Mouse (Mus musculus) myocyte (in vitro differentiated cells): Measurements from ENCODE around the gene Fars2. TPM values are rescaled to one million over a fixed set of nuclear protein-coding genes. Genes with fewer than 3 reads are reported as not detected.

Source experiments
- H3K27me3 ChIP-seq: one replicate; pipeline ENCODE4 v1.6.1; 2011; ENCODE audit not compliant: control insufficient read depth, insufficient read depth, insufficient read length
- H3K36me3 ChIP-seq: one replicate; pipeline ENCODE4 v1.6.1; 2011; ENCODE audit not compliant: control insufficient read depth, insufficient read depth
- H3K4me2 ChIP-seq: one replicate; pipeline ENCODE4 v1.6.1; 2011; ENCODE audit warnings: low read depth, control low read depth
- H3K4me3 ChIP-seq: one replicate; pipeline ENCODE4 v1.5.1; 2011; ENCODE audit warnings: mild to moderate bottlenecking, control low read depth, moderate library complexity
- H3K79me2 ChIP-seq: one replicate; pipeline ENCODE4 v1.6.1; 2011; ENCODE audit not compliant: control insufficient read depth, insufficient read depth
- H3ac ChIP-seq: one replicate; pipeline ENCODE4 v1.6.1; 2011; ENCODE audit not compliant: control insufficient read depth, insufficient read length
- CEBPB ChIP-seq: IDR thresholded peaks from 2 replicates; pipeline ENCODE4 v1.6.1; 2011; ENCODE audit warnings: mild to moderate bottlenecking, moderate library complexity; ENCODE audit not compliant: poor library complexity, insufficient read depth, severe bottlenecking
- E2F4 ChIP-seq: IDR thresholded peaks from one replicate; pipeline ENCODE4 v1.6.1; 2011; ENCODE audit warnings: mild to moderate bottlenecking, control low read depth, moderate library complexity; ENCODE audit not compliant: insufficient read depth
- MAX ChIP-seq: IDR thresholded peaks from one replicate; pipeline ENCODE4 v1.6.1; 2011; ENCODE audit warnings: low read depth, mild to moderate bottlenecking, control low read depth
- MYOD1 ChIP-seq, 3 experiments: IDR thresholded peaks; one replicate each; pipeline ENCODE4 v1.6.1; 2011; ENCODE audit warnings: control low read depth in 2 of 3, low read depth in 2 of 3, mild to moderate bottlenecking in 2 of 3, moderate library complexity in 1 of 3; ENCODE audit not compliant: insufficient read length in 2 of 3, control insufficient read depth in 1 of 3
- MYOG ChIP-seq, 3 experiments: IDR thresholded peaks; one replicate each; pipeline ENCODE4 v1.6.1; 2011; ENCODE audit warnings: control low read depth in 2 of 3, low read depth in 2 of 3, mild to moderate bottlenecking in 2 of 3; ENCODE audit not compliant: insufficient read length in 2 of 3, control insufficient read depth in 1 of 3, insufficient read depth in 1 of 3
- POLR2A ChIP-seq: IDR thresholded peaks from one replicate; pipeline ENCODE4 v1.6.1; 2011; ENCODE audit warnings: low read depth, mild to moderate bottlenecking, control low read depth, moderate library complexity; ENCODE audit not compliant: insufficient read length
- POLR2AphosphoS2 ChIP-seq: IDR thresholded peaks from one replicate; pipeline ENCODE4 v1.6.1; 2011; ENCODE audit warnings: low read depth, control low read depth; ENCODE audit not compliant: insufficient read length
- REST ChIP-seq: IDR thresholded peaks from one replicate; pipeline ENCODE4 v1.6.1; 2011; ENCODE audit warnings: mild to moderate bottlenecking, control low read depth, moderate library complexity; ENCODE audit not compliant: insufficient read depth, insufficient read length
- SRF ChIP-seq: IDR thresholded peaks from one replicate; pipeline ENCODE4 v1.6.1; 2011; ENCODE audit warnings: low read depth; ENCODE audit not compliant: control insufficient read depth, insufficient read length
- TCF12 ChIP-seq: IDR thresholded peaks from one replicate; pipeline ENCODE4 v1.6.1; 2011; ENCODE audit warnings: mild to moderate bottlenecking, control low read depth; ENCODE audit not compliant: poor library complexity, insufficient read depth, severe bottlenecking
- TCF3 ChIP-seq: IDR thresholded peaks from one replicate; pipeline ENCODE4 v1.6.1; 2011; ENCODE audit warnings: low read depth, control low read depth; ENCODE audit not compliant: insufficient read length
- USF1 ChIP-seq: IDR thresholded peaks from one replicate; pipeline ENCODE4 v1.6.1; 2011; ENCODE audit warnings: low read depth, mild to moderate bottlenecking, control low read depth, moderate library complexity
- polyA plus RNA-seq: library from polyadenylated mRNA; unstranded; fragments of >200 nt; fragmentation: generic; extraction: Trizol; gene quantifications from one replicate; pipeline ENCODE4 v1.2.1, GENCODE M21; 2012; ENCODE audit warnings: missing spikeins

The Fars2 gene
- polyA plus RNA-seq, 1 experiment, result 53.6 TPM

DNA sequence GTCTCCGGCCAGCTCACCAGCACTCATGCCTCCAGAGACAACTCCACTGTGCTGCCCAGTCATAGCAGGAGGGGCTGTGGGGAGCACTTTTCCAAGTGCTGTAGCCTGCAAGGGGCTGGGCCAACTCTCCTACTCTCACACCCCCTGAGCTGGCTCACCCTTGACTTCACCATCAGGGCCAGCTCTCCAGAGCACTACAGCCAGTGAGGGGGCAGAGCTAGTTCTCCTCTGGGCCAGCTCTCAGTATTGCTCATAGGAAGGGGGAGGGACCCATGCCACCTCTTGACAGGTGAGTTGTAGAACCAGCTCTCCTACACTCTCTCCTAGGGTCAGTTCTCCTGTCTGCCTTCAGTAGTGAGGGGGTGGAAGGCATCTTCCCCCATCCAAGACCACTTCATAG, 413.6 kb downstream of the Fars2 start:
- H3ac ChIP-seq, result no peak overlapping the region
- TF ChIP-seq MYOG (IDR thresholded peaks at IDR 0.05; ENCODE audit: control insufficient read depth in 1 of 3, insufficient read depth in 1 of 3, insufficient read length in 2 of 3, low read depth in 2 of 3) (no peak), TCF3 (no peak), MYOD1 (IDR thresholded peaks at IDR 0.05; ENCODE audit: control insufficient read depth in 1 of 3, insufficient read length in 2 of 3, low read depth in 2 of 3) (no peak), MAX (no peak), TCF12 (no peak), E2F4 (no peak), REST (no peak), POLR2A (no peak)
- no peaks in the 10 kb centered on the region for H3K79me2 ChIP-seq
- H3K27me3 ChIP-seq, result no peaks in the 10 kb centered on the region
- H3K4me3 ChIP-seq, result no peak overlapping the region
- no peaks in the 10 kb centered on the region for H3K36me3 ChIP-seq
- no peak overlapping the region for H3K4me2 ChIP-seq

GRCm38 (mm10) chr13:36531893-36532292, 414.7 kb downstream of the Fars2 start:
- H3ac ChIP-seq, result no peak overlapping the region
- no peaks in the 10 kb centered on the region for H3K27me3 ChIP-seq
- H3K36me3 ChIP-seq, result no peaks in the 10 kb centered on the region
- no peaks in the 10 kb centered on the region for H3K79me2 ChIP-seq
- no peak overlapping the region for H3K4me3 ChIP-seq
- H3K4me2 ChIP-seq, result no peak overlapping the region
- TF ChIP-seq MYOG (IDR thresholded peaks at IDR 0.05; ENCODE audit: control insufficient read depth in 1 of 3, insufficient read depth in 1 of 3, insufficient read length in 2 of 3, low read depth in 2 of 3), result no peak
- no peak for TF ChIP-seq CEBPB
- no peak for TF ChIP-seq TCF12
- TF ChIP-seq POLR2A, result no peak
- no peak for TF ChIP-seq E2F4
- TF ChIP-seq SRF, result no peak
- TF ChIP-seq MAX, result no peak
- no peak for TF ChIP-seq POLR2AphosphoS2
- no peak for TF ChIP-seq MYOD1 (IDR thresholded peaks at IDR 0.05; ENCODE audit: control insufficient read depth in 1 of 3, insufficient read length in 2 of 3, low read depth in 2 of 3)
- no peak for TF ChIP-seq REST
- TF ChIP-seq USF1, result no peak
- no peak for TF ChIP-seq TCF3

DNA sequence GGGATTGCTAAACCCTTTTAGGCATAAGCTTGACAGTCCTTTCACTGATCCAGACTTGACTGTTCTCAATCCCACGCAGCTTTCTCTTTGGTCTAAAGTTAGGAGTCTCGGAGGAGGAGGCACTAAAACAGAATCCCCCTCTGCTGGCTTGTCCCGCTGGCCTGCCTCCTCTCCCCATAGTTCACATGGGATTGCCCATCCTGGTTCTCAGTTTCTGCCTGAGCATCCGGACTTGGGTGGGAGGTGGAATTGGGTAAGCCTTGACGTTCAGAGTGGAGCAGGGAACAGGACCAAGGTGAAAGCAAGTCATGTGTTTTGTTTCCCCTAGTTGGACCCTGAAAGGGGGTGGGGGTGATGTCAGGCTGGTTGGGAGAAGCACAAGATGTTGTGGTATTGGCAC, 415.9 kb downstream of the Fars2 start:
- no peak for TF ChIP-seq TCF12
- no peak for TF ChIP-seq POLR2AphosphoS2
- no peak for TF ChIP-seq MYOD1 (IDR thresholded peaks at IDR 0.05; ENCODE audit: control insufficient read depth in 1 of 3, insufficient read length in 2 of 3, low read depth in 2 of 3)
- TF ChIP-seq REST, result no peak
- TF ChIP-seq MYOG (IDR thresholded peaks at IDR 0.05; ENCODE audit: control insufficient read depth in 1 of 3, insufficient read depth in 1 of 3, insufficient read length in 2 of 3, low read depth in 2 of 3), result no peak
- TF ChIP-seq CEBPB, result no peak
- TF ChIP-seq MAX, result no peak
- no peak for TF ChIP-seq SRF
- no peak for TF ChIP-seq POLR2A
- no peak for TF ChIP-seq USF1
- no peak for TF ChIP-seq TCF3
- TF ChIP-seq E2F4, result no peak
- Histone ChIP-seq H3K79me2 (no peaks in the 10 kb centered on the region), H3ac (no peak overlapping the region), H3K4me3 (no peak overlapping the region), H3K36me3 (no peaks in the 10 kb centered on the region), H3K27me3 (no peaks in the 10 kb centered on the region), H3K4me2 (no peak overlapping the region)

- Histone ChIP-seq H3K79me2 (no peaks in the 10 kb centered on the region), H3ac (no peak overlapping the region), H3K36me3 (no peaks in the 10 kb centered on the region), H3K4me2 (no peak overlapping the region), H3K27me3 (no peaks in the 10 kb centered on the region), H3K4me3 (no peak overlapping the region)
- TF ChIP-seq MAX (no peak), SRF (no peak), POLR2A (no peak), USF1 (no peak), TCF3 (no peak), TCF12 (no peak), POLR2AphosphoS2 (no peak), REST (no peak), CEBPB (no peak), MYOD1 (IDR thresholded peaks at IDR 0.05; ENCODE audit: control insufficient read depth in 1 of 3, insufficient read length in 2 of 3, low read depth in 2 of 3) (no peak), MYOG (IDR thresholded peaks at IDR 0.05; ENCODE audit: control insufficient read depth in 1 of 3, insufficient read depth in 1 of 3, insufficient read length in 2 of 3, low read depth in 2 of 3) (no peak), E2F4 (no peak)
Measured at GRCm38 (mm10) chr13:36533518-36533917, 416.3 kb downstream of the Fars2 start.

GRCm38 (mm10) chr13:36533966-36534540, 416.8 kb downstream of the Fars2 start:
- no peaks in the 10 kb centered on the region for H3K79me2 ChIP-seq
- no peaks in the 10 kb centered on the region for H3K27me3 ChIP-seq

More at GRCm38 (mm10) chr13:36533966-36534540, 416.8 kb downstream of the Fars2 start:
- Histone ChIP-seq H3K4me2 (no peak overlapping the region), H3K36me3 (no peaks in the 10 kb centered on the region), H3ac (no peak overlapping the region), H3K4me3 (no peak overlapping the region)
- TF ChIP-seq MYOG (IDR thresholded peaks at IDR 0.05; ENCODE audit: control insufficient read depth in 1 of 3, insufficient read depth in 1 of 3, insufficient read length in 2 of 3, low read depth in 2 of 3) (no peak), USF1 (no peak), CEBPB (no peak), REST (no peak), POLR2AphosphoS2 (no peak), POLR2A (no peak), TCF3 (no peak), MYOD1 (IDR thresholded peaks at IDR 0.05; ENCODE audit: control insufficient read depth in 1 of 3, insufficient read length in 2 of 3, low read depth in 2 of 3) (no peak), SRF (no peak), TCF12 (no peak), MAX (no peak), E2F4 (no peak)
